Mouse (Mus musculus): ENCODE data around the gene Cnnm2.

- TF ChIP-seq CTCF (IDR thresholded peaks at IDR 0.05; ENCODE audit: extremely low read depth, insufficient read depth, insufficient read length, insufficient replicate concordance): no peak
- no peak for TF ChIP-seq POLR2A (IDR thresholded peaks at IDR 0.05; ENCODE audit: low read depth, low read length)
These were observed 144.6 kb downstream of the Cnnm2 start for GRCm38 (mm10) chr19:46905971-46906370.

All from spleen, adult 2 months (tissue).